Mouse (Mus musculus): ENCODE measurements around the gene Akap14. TPM values are rescaled to one million over a fixed set of nuclear protein-coding genes. Genes with fewer than 3 reads are reported as not detected.
"Not testable (repeated sequence)": the region's sequence is repeated elsewhere in the genome, so short reads cannot be mapped to it uniquely, and the experiment has no call there.

Gene Akap14
- 0.89 and 1.2 TPM in 2 replicates for polyA plus RNA-seq (2015; fragmentation: Nextera tagmentation; extraction: Ambion mirVana)

GRCm38 (mm10) chrX:37168742-37169141, at the start of gene Akap14:
TSS of gene Akap14 (minus strand) at chrX:37168842.
- 39% methylated on average over 5 of the region's 5 CpGs for WGBS
- Histone ChIP-seq H3K27me3 (ENCODE audit: control insufficient read depth, insufficient read depth, low read depth, low read length) (no peaks in the 10 kb centered on the region), H3K4me1 (replicated peaks; ENCODE audit: control insufficient read depth, insufficient read depth, low read length) (no peaks in the 10 kb centered on the region), H3K4me2 (ENCODE audit: low read depth, low read length) (no peak within 1 kb of the TSS), H3K4me3 (ENCODE audit: low read length) (no peak within 1 kb of the TSS), H3K27ac (ENCODE audit: low read length) (no peak within 1 kb of the TSS), H3K9me3 (ENCODE audit: control insufficient read depth, low read length) (no peaks in the 10 kb centered on the region), H3K36me3 (ENCODE audit: control insufficient read depth, insufficient read depth, low read length) (no peaks in the 10 kb centered on the region), H3K9ac (ENCODE audit: low read length) (no peak within 1 kb of the TSS)
- no peak for ATAC-seq (ENCODE audit: low read depth)

- Histone ChIP-seq H3K27ac (ENCODE audit: low read length) (no peak within 1 kb of the TSS), H3K4me3 (ENCODE audit: low read length) (no peak within 1 kb of the TSS), H3K9ac (ENCODE audit: low read length) (no peak within 1 kb of the TSS), H3K36me3 (ENCODE audit: control insufficient read depth, insufficient read depth, low read length) (no peaks in the 10 kb centered on the region), H3K4me1 (replicated peaks; ENCODE audit: control insufficient read depth, insufficient read depth, low read length) (no peaks in the 10 kb centered on the region), H3K4me2 (ENCODE audit: low read depth, low read length) (no peak within 1 kb of the TSS), H3K27me3 (ENCODE audit: control insufficient read depth, insufficient read depth, low read depth, low read length) (no peaks in the 10 kb centered on the region), H3K9me3 (ENCODE audit: control insufficient read depth, low read length) (no peaks in the 10 kb centered on the region)
- WGBS: 73% methylated on average over 10 of the region's 10 CpGs
- ATAC-seq (ENCODE audit: low read depth): no peak
Observed at GRCm38 (mm10) chrX:37210941-37211340, 42.3 kb upstream of the Akap14 start, which contains the start of gene Gm9. TSS of gene Gm9 (minus strand) at chrX:37211041.

GRCm38 (mm10) chrX:37198676-37199075, 30.0 kb upstream of the Akap14 start:
- H3K36me3 ChIP-seq (ENCODE audit: control insufficient read depth, insufficient read depth, low read length): no peaks in the 10 kb centered on the region
- H3K9ac ChIP-seq (ENCODE audit: low read length): no peak overlapping the region
- no peak overlapping the region for H3K27ac ChIP-seq (ENCODE audit: low read length)
- no peaks in the 10 kb centered on the region for H3K4me1 ChIP-seq (replicated peaks; ENCODE audit: control insufficient read depth, insufficient read depth, low read length)
- H3K4me2 ChIP-seq (ENCODE audit: low read depth, low read length): no peak overlapping the region
- no peaks in the 10 kb centered on the region for H3K27me3 ChIP-seq (ENCODE audit: control insufficient read depth, insufficient read depth, low read depth, low read length)
- 63% methylated on average over 8 of the region's 8 CpGs for WGBS
- no peak overlapping the region for H3K4me3 ChIP-seq (ENCODE audit: low read length)
- H3K9me3 ChIP-seq (ENCODE audit: control insufficient read depth, low read length): no peaks in the 10 kb centered on the region
- no peak for ATAC-seq (ENCODE audit: low read depth)

- Histone ChIP-seq H3K27me3 (ENCODE audit: control insufficient read depth, insufficient read depth, low read depth, low read length) (no peaks in the 10 kb centered on the region), H3K9ac (ENCODE audit: low read length) (peak overlapping the region; percentile 72), H3K4me3 (ENCODE audit: low read length) (peak overlapping the region; percentile 63), H3K27ac (ENCODE audit: low read length) (no peak overlapping the region), H3K36me3 (ENCODE audit: control insufficient read depth, insufficient read depth, low read length) (no peaks in the 10 kb centered on the region), H3K4me2 (ENCODE audit: low read depth, low read length) (peak overlapping the region; percentile 73), H3K9me3 (ENCODE audit: control insufficient read depth, low read length) (no peaks in the 10 kb centered on the region), H3K4me1 (replicated peaks; ENCODE audit: control insufficient read depth, insufficient read depth, low read length) (no peaks in the 10 kb centered on the region)
- 18% methylated on average over 28 of the region's 28 CpGs for WGBS
- ATAC-seq (ENCODE audit: low read depth): no peak
Observed at GRCm38 (mm10) chrX:37191744-37192379, 23.2 kb upstream of the Akap14 start.

- Histone ChIP-seq H3K27ac (ENCODE audit: low read length) (peak within 1 kb of the TSS; percentile 31; the same call in 1 of the 2 replicates), H3K36me3 (ENCODE audit: control insufficient read depth, insufficient read depth, low read length) (no peaks in the 10 kb centered on the region)
- peak; percentile 95 for ATAC-seq (ENCODE audit: low read depth)
Observed at GRCm38 (mm10) chrX:37191105-37191743, 22.6 kb upstream of the Akap14 start, which contains the start of the genes Ndufa1 and Rnf113a1. TSS of gene Ndufa1 (minus strand) at chrX:37191163. TSS of gene Rnf113a1 (plus strand) at chrX:37191245.

GRCm38 (mm10) chrX:37190755-37191104, 22.1 kb upstream of the Akap14 start:
- Histone ChIP-seq H3K4me2 (ENCODE audit: low read depth, low read length) (peak overlapping the region; percentile 61), H3K4me1 (replicated peaks; ENCODE audit: control insufficient read depth, insufficient read depth, low read length) (no peaks in the 10 kb centered on the region), H3K27ac (ENCODE audit: low read length) (no peak overlapping the region), H3K27me3 (ENCODE audit: control insufficient read depth, insufficient read depth, low read depth, low read length) (no peaks in the 10 kb centered on the region), H3K9me3 (ENCODE audit: control insufficient read depth, low read length) (no peaks in the 10 kb centered on the region), H3K36me3 (ENCODE audit: control insufficient read depth, insufficient read depth, low read length) (no peaks in the 10 kb centered on the region), H3K9ac (ENCODE audit: low read length) (peak overlapping the region; percentile 72), H3K4me3 (ENCODE audit: low read length) (peak overlapping the region; percentile 63)
- ATAC-seq (ENCODE audit: low read depth): peak; percentile 40
- 15% methylated on average over 15 of the region's 20 CpGs for WGBS

More at GRCm38 (mm10) chrX:37191105-37191743, 22.6 kb upstream of the Akap14 start, which contains the start of the genes Ndufa1 and Rnf113a1:
- peak within 1 kb of the TSS; percentile 72 for H3K9ac ChIP-seq (ENCODE audit: low read length)
- H3K4me1 ChIP-seq (replicated peaks; ENCODE audit: control insufficient read depth, insufficient read depth, low read length): no peaks in the 10 kb centered on the region
- no peaks in the 10 kb centered on the region for H3K9me3 ChIP-seq (ENCODE audit: control insufficient read depth, low read length)
- no peaks in the 10 kb centered on the region for H3K27me3 ChIP-seq (ENCODE audit: control insufficient read depth, insufficient read depth, low read depth, low read length)
- H3K4me2 ChIP-seq (ENCODE audit: low read depth, low read length): peak within 1 kb of the TSS; percentile 73
- 15% methylated on average over 63 of the region's 63 CpGs for WGBS
- H3K4me3 ChIP-seq (ENCODE audit: low read length): peak within 1 kb of the TSS; percentile 63

- H3K9ac ChIP-seq (ENCODE audit: low read length); H3K27ac ChIP-seq (ENCODE audit: low read length); H3K9me3 ChIP-seq (ENCODE audit: control insufficient read depth, low read length); ATAC-seq (ENCODE audit: low read depth); H3K36me3 ChIP-seq (ENCODE audit: control insufficient read depth, insufficient read depth, low read length); H3K4me3 ChIP-seq (ENCODE audit: low read length); H3K4me1 ChIP-seq (replicated peaks; ENCODE audit: control insufficient read depth, insufficient read depth, low read length); H3K27me3 ChIP-seq (ENCODE audit: control insufficient read depth, insufficient read depth, low read depth, low read length): not testable (repeated sequence)
- 37% methylated on average over 6 of the region's 8 CpGs for WGBS
- peak overlapping the region; percentile 35 for H3K4me2 ChIP-seq (ENCODE audit: low read depth, low read length)
Observed at GRCm38 (mm10) chrX:37184401-37184800, 15.8 kb upstream of the Akap14 start.

- H3K4me2 ChIP-seq (ENCODE audit: low read depth, low read length): no peak overlapping the region
- no peak for ATAC-seq (ENCODE audit: low read depth)
- no peaks in the 10 kb centered on the region for H3K36me3 ChIP-seq (ENCODE audit: control insufficient read depth, insufficient read depth, low read length)
- no peak overlapping the region for H3K27ac ChIP-seq (ENCODE audit: low read length)
- H3K9ac ChIP-seq (ENCODE audit: low read length): no peak overlapping the region
- WGBS: 18% methylated on average over 3 of the region's 3 CpGs
- H3K4me3 ChIP-seq (ENCODE audit: low read length): no peak overlapping the region
- no peaks in the 10 kb centered on the region for H3K9me3 ChIP-seq (ENCODE audit: control insufficient read depth, low read length)
- no peaks in the 10 kb centered on the region for H3K4me1 ChIP-seq (replicated peaks; ENCODE audit: control insufficient read depth, insufficient read depth, low read length)
- no peaks in the 10 kb centered on the region for H3K27me3 ChIP-seq (ENCODE audit: control insufficient read depth, insufficient read depth, low read depth, low read length)
Observed at GRCm38 (mm10) chrX:37167085-37167484, 1.6 kb downstream of the Akap14 start.

- Histone ChIP-seq H3K9me3 (ENCODE audit: control insufficient read depth, low read length) (no peaks in the 10 kb centered on the region), H3K9ac (ENCODE audit: low read length) (no peak overlapping the region), H3K4me3 (ENCODE audit: low read length) (no peak overlapping the region), H3K36me3 (ENCODE audit: control insufficient read depth, insufficient read depth, low read length) (no peaks in the 10 kb centered on the region), H3K4me1 (replicated peaks; ENCODE audit: control insufficient read depth, insufficient read depth, low read length) (no peaks in the 10 kb centered on the region), H3K27me3 (ENCODE audit: control insufficient read depth, insufficient read depth, low read depth, low read length) (no peaks in the 10 kb centered on the region), H3K4me2 (ENCODE audit: low read depth, low read length) (no peak overlapping the region), H3K27ac (ENCODE audit: low read length) (no peak overlapping the region)
- ATAC-seq (ENCODE audit: low read depth): no peak
- 70% methylated on average over 18 of the region's 18 CpGs for WGBS
Observed at GRCm38 (mm10) chrX:37163115-37163514, 5.5 kb downstream of the Akap14 start.
